Mouse (Mus musculus) A20 (cell line): ENCODE measurements at regions not wholly inside any gene's neighbourhood (a gene's known extent, or its start where the extent isn't known, plus 50 kb on each side); places are given as distances from the start of the nearest gene placed in this dataset.
"Not testable (repeated sequence)": the region's sequence is repeated elsewhere in the genome, so short reads cannot be mapped to it uniquely, and the experiment has no call there.

Source experiments
- DNase-seq: peaks from one replicate; pipeline ENCODE4 v3.0.0-alpha.2; 2011; ENCODE audit warnings: low read depth, low spot score

GRCm38 (mm10) chr8:20436956-20437355 is 73.9 kb upstream of the Gm15319 start:
- peak; percentile 5 for DNase-seq

GRCm38 (mm10) chr8:20433236-20433635 is 70.2 kb upstream of the Gm15319 start:
- not testable (repeated sequence) for DNase-seq

GRCm38 (mm10) chr8:20429469-20429868 is 66.5 kb upstream of the Gm15319 start:
- not testable (repeated sequence) for DNase-seq

DNA sequence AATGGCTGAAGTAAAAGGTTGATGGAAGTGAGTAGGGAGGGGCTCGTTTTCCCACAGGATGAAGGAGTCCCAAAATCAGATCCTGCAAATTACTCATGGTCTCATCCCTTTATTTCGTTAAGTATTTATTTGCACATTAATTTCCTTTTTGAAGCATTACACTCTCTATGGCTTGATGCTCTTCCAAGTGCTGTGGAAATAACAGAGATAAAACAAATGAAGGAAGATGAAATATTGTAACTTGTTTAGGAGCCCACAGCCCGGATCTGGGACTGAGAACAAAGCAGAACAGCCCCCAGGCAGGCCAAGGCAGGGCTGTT is 61.9 kb upstream of the Gm15319 start:
- peak; percentile 50 for DNase-seq

DNA sequence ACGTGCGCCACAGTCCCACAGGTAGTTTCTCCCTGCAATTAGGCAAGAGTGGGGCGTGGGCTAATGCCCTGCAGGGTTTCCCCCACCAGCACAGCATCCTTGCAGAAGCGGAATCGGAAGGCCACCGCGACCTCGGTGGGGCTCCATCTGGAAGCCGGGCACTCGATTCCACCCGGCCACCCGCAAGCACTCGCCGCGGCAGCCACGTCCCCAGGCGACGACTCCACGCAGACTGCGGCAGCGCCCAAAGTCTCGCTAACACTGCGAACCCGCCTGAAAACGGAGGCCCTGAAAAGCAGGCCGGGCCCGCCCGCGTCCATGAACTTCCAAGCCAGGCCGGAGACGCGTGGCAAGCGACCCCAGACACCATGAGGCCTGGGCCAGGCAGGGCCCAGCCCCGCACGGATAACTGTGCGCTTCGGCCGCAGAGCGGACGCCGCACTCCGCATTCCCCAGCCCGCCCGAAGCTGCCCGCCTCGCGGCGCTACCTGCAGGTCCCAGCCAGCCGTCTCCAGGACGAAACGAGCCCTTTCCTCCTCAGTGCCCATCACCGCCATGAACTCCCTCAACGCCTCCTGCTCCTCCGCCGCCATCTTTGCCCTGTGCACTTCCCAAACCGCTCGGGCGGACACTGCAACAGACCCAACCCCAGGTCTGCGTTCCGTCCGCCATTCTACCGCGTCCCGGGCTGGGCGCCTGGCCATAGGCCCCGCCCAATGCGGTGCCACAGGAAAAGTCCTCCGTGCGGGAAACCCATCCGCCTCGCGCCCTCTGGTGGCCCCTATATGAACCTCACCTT is 61.3 kb upstream of the Gm15319 start:
- peak; percentile 100 for DNase-seq

- DNase-seq, result not testable (repeated sequence)
Observed at GRCm38 (mm10) chr8:20420807-20421206, 57.8 kb upstream of the Gm15319 start.
